Mouse (Mus musculus) heart, embryonic 12.5 days (tissue): Measurements from ENCODE around the gene Dtx3l. TPM values are rescaled to one million over a fixed set of nuclear protein-coding genes. Genes with fewer than 3 reads are reported as not detected.

Experiments
- polyA plus RNA-seq: library from polyadenylated mRNA; unstranded; fragments of >200 nt; fragmentation: Nextera tagmentation; extraction: Ambion mirVana; gene quantifications from 2 replicates; pipeline ENCODE4 v1.2.1, GENCODE M21; 2016

Gene Dtx3l
- polyA plus RNA-seq, 1 experiment from 2014 or later: 5.0 TPM

Other genes with a start within 250 kb of the Dtx3l start
- gene Dirc2, start 169.8 kb downstream of the Dtx3l start, polyA plus RNA-seq: 14.4 and 15.1 TPM in 2 replicates
- 10.7 and 10.9 TPM in 2 replicates for gene Hspbap1, start 168.8 kb downstream of the Dtx3l start, polyA plus RNA-seq
- gene Parp14, start 67.6 kb downstream of the Dtx3l start, polyA plus RNA-seq: 0.60 and 0.72 TPM in 2 replicates
- gene Parp9, start 681 bp downstream of the Dtx3l start, polyA plus RNA-seq: 5.5 and 6.5 TPM in 2 replicates
- 61.4 and 64.4 TPM in 2 replicates for gene Kpna1, start 39.6 kb upstream of the Dtx3l start, polyA plus RNA-seq
- 6.2 and 6.3 TPM in 2 replicates for gene Wdr5b, start 102.0 kb upstream of the Dtx3l start, polyA plus RNA-seq
- 690 and 731 TPM in 2 replicates for gene Fam162a, start 132.4 kb upstream of the Dtx3l start, polyA plus RNA-seq
- gene Ccdc58, start 132.5 kb upstream of the Dtx3l start, polyA plus RNA-seq: 86.9 and 89.7 TPM in 2 replicates
- gene Csta1, start 192.1 kb upstream of the Dtx3l start, polyA plus RNA-seq: 0.17 TPM in 1 of 2 replicates, not detected in the other
- not detected in 2 replicates for gene Stfa2l1, start 217.7 kb upstream of the Dtx3l start, polyA plus RNA-seq
- gene Gm5483, start 245.1 kb upstream of the Dtx3l start, polyA plus RNA-seq: 1.2 TPM in 1 of 2 replicates, not detected in the other